Mouse (Mus musculus): ENCODE measurements around the gene Ift80. TPM values are rescaled to one million over a fixed set of nuclear protein-coding genes. Genes with fewer than 3 reads are reported as not detected.
"Not testable (repeated sequence)": the region's sequence is repeated elsewhere in the genome, so short reads cannot be mapped to it uniquely, and the experiment has no call there.

Gene Ift80
- polyA plus RNA-seq, 1 experiment from 2014 or later = 20.7 TPM

GRCm38 (mm10) chr3:68952707-68953106, 51.7 kb downstream of the Ift80 start:
- H3K9ac ChIP-seq (ENCODE audit: low read length) = no peak overlapping the region
- no peaks in the 10 kb centered on the region for H3K4me1 ChIP-seq (replicated peaks; ENCODE audit: control insufficient read depth, insufficient read depth, low read length)
- no peaks in the 10 kb centered on the region for H3K36me3 ChIP-seq (ENCODE audit: control insufficient read depth, insufficient read depth, low read length)
- H3K4me2 ChIP-seq (ENCODE audit: low read depth, low read length) = no peak overlapping the region
- no peak for ATAC-seq (ENCODE audit: low read depth)
- no peak overlapping the region for H3K4me3 ChIP-seq (ENCODE audit: low read length)
- H3K27ac ChIP-seq (ENCODE audit: low read length) = no peak overlapping the region
- 88% methylated on average over 5 of the region's 5 CpGs for WGBS
- no peaks in the 10 kb centered on the region for H3K9me3 ChIP-seq (ENCODE audit: control insufficient read depth, low read length)
- H3K27me3 ChIP-seq (ENCODE audit: control insufficient read depth, insufficient read depth, low read depth, low read length) = no peaks in the 10 kb centered on the region

- not testable (repeated sequence) for H3K27me3 ChIP-seq (ENCODE audit: control insufficient read depth, insufficient read depth, low read depth, low read length); H3K9me3 ChIP-seq (ENCODE audit: control insufficient read depth, low read length); H3K27ac ChIP-seq (ENCODE audit: low read length); H3K4me3 ChIP-seq (ENCODE audit: low read length); H3K36me3 ChIP-seq (ENCODE audit: control insufficient read depth, insufficient read depth, low read length); H3K9ac ChIP-seq (ENCODE audit: low read length); ATAC-seq (ENCODE audit: low read depth); H3K4me2 ChIP-seq (ENCODE audit: low read depth, low read length); H3K4me1 ChIP-seq (replicated peaks; ENCODE audit: control insufficient read depth, insufficient read depth, low read length)
- 84% methylated on average over 11 of the region's 11 CpGs for WGBS
Measured at GRCm38 (mm10) chr3:68951971-68952370, 52.4 kb downstream of the Ift80 start.

GRCm38 (mm10) chr3:68949381-68949780, 55.0 kb downstream of the Ift80 start:
- Histone ChIP-seq H3K36me3 (ENCODE audit: control insufficient read depth, insufficient read depth, low read length) (no peaks in the 10 kb centered on the region), H3K27me3 (ENCODE audit: control insufficient read depth, insufficient read depth, low read depth, low read length) (no peaks in the 10 kb centered on the region), H3K4me3 (ENCODE audit: low read length) (no peak overlapping the region), H3K27ac (ENCODE audit: low read length) (no peak overlapping the region), H3K9me3 (ENCODE audit: control insufficient read depth, low read length) (no peaks in the 10 kb centered on the region), H3K4me1 (replicated peaks; ENCODE audit: control insufficient read depth, insufficient read depth, low read length) (no peaks in the 10 kb centered on the region), H3K4me2 (ENCODE audit: low read depth, low read length) (no peak overlapping the region), H3K9ac (ENCODE audit: low read length) (no peak overlapping the region)
- WGBS = 86% methylated on average over 8 of the region's 8 CpGs
- ATAC-seq (ENCODE audit: low read depth) = no peak

GRCm38 (mm10) chr3:68948918-68949317, 55.5 kb downstream of the Ift80 start:
- Histone ChIP-seq H3K27me3 (ENCODE audit: control insufficient read depth, insufficient read depth, low read depth, low read length) (no peaks in the 10 kb centered on the region), H3K4me1 (replicated peaks; ENCODE audit: control insufficient read depth, insufficient read depth, low read length) (no peaks in the 10 kb centered on the region), H3K36me3 (ENCODE audit: control insufficient read depth, insufficient read depth, low read length) (no peaks in the 10 kb centered on the region), H3K4me2 (ENCODE audit: low read depth, low read length) (no peak overlapping the region), H3K27ac (ENCODE audit: low read length) (no peak overlapping the region), H3K9me3 (ENCODE audit: control insufficient read depth, low read length) (no peaks in the 10 kb centered on the region), H3K9ac (ENCODE audit: low read length) (no peak overlapping the region), H3K4me3 (ENCODE audit: low read length) (no peak overlapping the region)
- no peak for ATAC-seq (ENCODE audit: low read depth)
- WGBS = 53% methylated on average over 2 of the region's 2 CpGs

GRCm38 (mm10) chr3:68941867-68942266, 62.5 kb downstream of the Ift80 start:
- no peak overlapping the region for H3K4me3 ChIP-seq (ENCODE audit: low read length)
- H3K27me3 ChIP-seq (ENCODE audit: control insufficient read depth, insufficient read depth, low read depth, low read length) = no peaks in the 10 kb centered on the region
- no peak for ATAC-seq (ENCODE audit: low read depth)
- H3K36me3 ChIP-seq (ENCODE audit: control insufficient read depth, insufficient read depth, low read length) = no peaks in the 10 kb centered on the region
- no peak overlapping the region for H3K27ac ChIP-seq (ENCODE audit: low read length)
- no peaks in the 10 kb centered on the region for H3K9me3 ChIP-seq (ENCODE audit: control insufficient read depth, low read length)
- WGBS = 90% methylated on average over 6 of the region's 6 CpGs
- no peak overlapping the region for H3K4me2 ChIP-seq (ENCODE audit: low read depth, low read length)
- no peak overlapping the region for H3K9ac ChIP-seq (ENCODE audit: low read length)
- H3K4me1 ChIP-seq (replicated peaks; ENCODE audit: control insufficient read depth, insufficient read depth, low read length) = no peaks in the 10 kb centered on the region

GRCm38 (mm10) chr3:68940311-68940710, 64.1 kb downstream of the Ift80 start:
- no peaks in the 10 kb centered on the region for H3K27me3 ChIP-seq (ENCODE audit: control insufficient read depth, insufficient read depth, low read depth, low read length)
- ATAC-seq (ENCODE audit: low read depth) = no peak
- H3K9ac ChIP-seq (ENCODE audit: low read length) = no peak overlapping the region
- H3K9me3 ChIP-seq (ENCODE audit: control insufficient read depth, low read length) = peaks cover 2% of the 10 kb centered on the region; the same call in 1 of the 2 replicates
- H3K27ac ChIP-seq (ENCODE audit: low read length) = no peak overlapping the region
- no peak overlapping the region for H3K4me3 ChIP-seq (ENCODE audit: low read length)
- peaks cover 5% of the 10 kb centered on the region for H3K36me3 ChIP-seq (ENCODE audit: control insufficient read depth, insufficient read depth, low read length)
- 79% methylated on average over 2 of the region's 2 CpGs for WGBS
- no peak overlapping the region for H3K4me2 ChIP-seq (ENCODE audit: low read depth, low read length)
- no peaks in the 10 kb centered on the region for H3K4me1 ChIP-seq (replicated peaks; ENCODE audit: control insufficient read depth, insufficient read depth, low read length)

- Histone ChIP-seq H3K27me3 (ENCODE audit: control insufficient read depth, insufficient read depth, low read depth, low read length) (no peaks in the 10 kb centered on the region), H3K27ac (ENCODE audit: low read length) (no peak overlapping the region), H3K4me2 (ENCODE audit: low read depth, low read length) (no peak overlapping the region), H3K4me1 (replicated peaks; ENCODE audit: control insufficient read depth, insufficient read depth, low read length) (no peaks in the 10 kb centered on the region), H3K9me3 (ENCODE audit: control insufficient read depth, low read length) (peaks cover 2% of the 10 kb centered on the region; the same call in 1 of the 2 replicates), H3K36me3 (ENCODE audit: control insufficient read depth, insufficient read depth, low read length) (peaks cover 5% of the 10 kb centered on the region), H3K4me3 (ENCODE audit: low read length) (no peak overlapping the region), H3K9ac (ENCODE audit: low read length) (no peak overlapping the region)
- no peak for ATAC-seq (ENCODE audit: low read depth)
- 92% methylated on average over 7 of the region's 7 CpGs for WGBS
Measured at GRCm38 (mm10) chr3:68939312-68939711, 65.1 kb downstream of the Ift80 start.

- no peak overlapping the region for H3K27ac ChIP-seq (ENCODE audit: low read length)
- 84% methylated on average over 3 of the region's 3 CpGs for WGBS
- no peak overlapping the region for H3K4me3 ChIP-seq (ENCODE audit: low read length)
- H3K36me3 ChIP-seq (ENCODE audit: control insufficient read depth, insufficient read depth, low read length) = peaks cover 5% of the 10 kb centered on the region
- ATAC-seq (ENCODE audit: low read depth) = no peak
- peaks cover 2% of the 10 kb centered on the region; the same call in 1 of the 2 replicates for H3K9me3 ChIP-seq (ENCODE audit: control insufficient read depth, low read length)
- no peak overlapping the region for H3K4me2 ChIP-seq (ENCODE audit: low read depth, low read length)
- no peaks in the 10 kb centered on the region for H3K27me3 ChIP-seq (ENCODE audit: control insufficient read depth, insufficient read depth, low read depth, low read length)
- H3K9ac ChIP-seq (ENCODE audit: low read length) = no peak overlapping the region
- H3K4me1 ChIP-seq (replicated peaks; ENCODE audit: control insufficient read depth, insufficient read depth, low read length) = no peaks in the 10 kb centered on the region
Measured at GRCm38 (mm10) chr3:68936709-68937108, 67.7 kb downstream of the Ift80 start.

- Histone ChIP-seq H3K4me1 (replicated peaks; ENCODE audit: control insufficient read depth, insufficient read depth, low read length) (no peaks in the 10 kb centered on the region), H3K4me3 (ENCODE audit: low read length) (no peak overlapping the region), H3K9ac (ENCODE audit: low read length) (no peak overlapping the region), H3K9me3 (ENCODE audit: control insufficient read depth, low read length) (peaks cover 2% of the 10 kb centered on the region; the same call in 1 of the 2 replicates), H3K27me3 (ENCODE audit: control insufficient read depth, insufficient read depth, low read depth, low read length) (no peaks in the 10 kb centered on the region), H3K27ac (ENCODE audit: low read length) (no peak overlapping the region), H3K36me3 (ENCODE audit: control insufficient read depth, insufficient read depth, low read length) (peaks cover 5% of the 10 kb centered on the region), H3K4me2 (ENCODE audit: low read depth, low read length) (no peak overlapping the region)
- 100% methylated on average over 1 of the region's 1 CpGs for WGBS
- no peak for ATAC-seq (ENCODE audit: low read depth)
Measured at GRCm38 (mm10) chr3:68935498-68935897, 68.9 kb downstream of the Ift80 start.

GRCm38 (mm10) chr3:68934259-68934658, 70.1 kb downstream of the Ift80 start:
- WGBS = 78% methylated on average over 7 of the region's 7 CpGs
- H3K4me3 ChIP-seq (ENCODE audit: low read length) = no peak overlapping the region
- H3K36me3 ChIP-seq (ENCODE audit: control insufficient read depth, insufficient read depth, low read length) = peaks cover 5% of the 10 kb centered on the region
- no peaks in the 10 kb centered on the region for H3K27me3 ChIP-seq (ENCODE audit: control insufficient read depth, insufficient read depth, low read depth, low read length)
- H3K9me3 ChIP-seq (ENCODE audit: control insufficient read depth, low read length) = peaks cover 2% of the 10 kb centered on the region; the same call in 1 of the 2 replicates
- H3K9ac ChIP-seq (ENCODE audit: low read length) = no peak overlapping the region
- no peak overlapping the region for H3K4me2 ChIP-seq (ENCODE audit: low read depth, low read length)
- H3K27ac ChIP-seq (ENCODE audit: low read length) = no peak overlapping the region
- H3K4me1 ChIP-seq (replicated peaks; ENCODE audit: control insufficient read depth, insufficient read depth, low read length) = no peaks in the 10 kb centered on the region
- ATAC-seq (ENCODE audit: low read depth) = no peak

Measured in lung, embryonic 16.5 days (tissue).